Mouse (Mus musculus): ENCODE data around the gene Tifa.
A peak's percentile ranks its signal among the peaks of the same experiment; 100 is the strongest.

DNA sequence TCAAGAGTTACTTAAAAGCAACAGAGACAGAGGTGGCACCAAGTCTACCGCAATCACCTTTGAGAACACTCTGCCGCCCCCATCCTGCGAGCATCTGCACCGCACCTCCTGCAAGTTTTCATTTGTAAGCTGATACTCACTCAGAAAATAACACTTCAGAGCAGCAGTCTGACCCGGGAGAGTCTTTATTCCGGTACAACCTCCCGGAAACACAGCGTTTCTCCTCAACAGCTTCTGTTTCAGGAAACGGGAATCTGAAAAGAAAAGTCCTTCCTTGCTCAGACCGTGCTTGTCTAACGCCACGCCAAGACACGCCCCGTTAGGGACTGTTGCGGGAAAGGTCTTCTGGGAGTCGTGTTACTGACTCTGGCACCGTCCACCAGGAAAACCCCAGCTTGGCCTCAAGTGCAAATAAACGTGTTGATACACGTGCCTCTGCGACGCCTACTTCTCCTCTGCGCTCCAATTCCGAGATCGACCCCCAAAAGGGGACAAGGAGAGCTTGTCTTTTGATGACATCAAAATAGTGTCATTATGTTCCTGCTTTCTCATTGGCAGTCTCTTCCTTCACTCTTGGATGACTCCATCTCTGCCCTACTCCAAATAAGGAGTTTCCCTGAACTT is 9.5 kb upstream of the Tifa start, which contains the start of gene Alpk1:
- TF ChIP-seq EP300 (IDR thresholded peaks at IDR 0.05; ENCODE audit: low read depth) = no peak
- TF ChIP-seq CTCF (IDR thresholded peaks at IDR 0.05; ENCODE audit: low read depth) = peak; percentile 69

All from liver, postnatal 0 days (tissue).